Mouse (Mus musculus) liver, adult 2 months (tissue): ENCODE data around the gene Cers4.

Source experiments
- CTCF ChIP-seq: fragments of 200-500 bp; IDR thresholded peaks from 2 replicates; pipeline ENCODE4 v1.5.1; 2011; ENCODE audit warnings: low read depth, low read length, control low read depth
- POLR2A ChIP-seq: fragments of 200-500 bp; IDR thresholded peaks from 2 replicates; pipeline ENCODE4 v1.6.1; 2011; ENCODE audit warnings: low read length, control low read depth; ENCODE audit not compliant: insufficient read depth; ENCODE audit errors: extremely low read depth

DNA sequence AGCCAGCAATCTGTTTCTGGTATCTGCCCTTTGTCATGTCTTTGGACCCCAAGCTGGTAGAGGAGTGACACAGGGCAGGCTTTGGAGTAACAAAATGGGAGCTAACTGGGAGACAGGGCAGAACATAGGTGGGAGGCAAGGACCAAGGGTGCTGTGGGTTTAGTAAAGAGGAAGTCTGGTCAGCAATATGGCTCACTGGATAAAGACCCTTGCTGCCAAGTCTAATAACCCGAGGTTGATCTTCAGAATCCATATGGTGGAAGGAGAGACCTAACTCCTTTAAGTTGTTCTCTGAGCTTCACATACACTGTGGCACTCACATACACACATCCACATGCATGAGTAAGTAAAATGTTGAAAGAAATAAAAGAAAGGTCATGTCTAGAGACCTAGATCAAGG is 4.8 kb downstream of the Cers4 start:
- TF ChIP-seq CTCF = no peak
- TF ChIP-seq POLR2A = no peak
